Mouse (Mus musculus): ENCODE results near the gene Plcl1. TPM values are rescaled to one million over a fixed set of nuclear protein-coding genes. Genes with fewer than 3 reads are reported as not detected.

Gene Plcl1
- total RNA-seq, 2 experiments from 2014 or later, result 19.8 to 20.5 TPM

DNA sequence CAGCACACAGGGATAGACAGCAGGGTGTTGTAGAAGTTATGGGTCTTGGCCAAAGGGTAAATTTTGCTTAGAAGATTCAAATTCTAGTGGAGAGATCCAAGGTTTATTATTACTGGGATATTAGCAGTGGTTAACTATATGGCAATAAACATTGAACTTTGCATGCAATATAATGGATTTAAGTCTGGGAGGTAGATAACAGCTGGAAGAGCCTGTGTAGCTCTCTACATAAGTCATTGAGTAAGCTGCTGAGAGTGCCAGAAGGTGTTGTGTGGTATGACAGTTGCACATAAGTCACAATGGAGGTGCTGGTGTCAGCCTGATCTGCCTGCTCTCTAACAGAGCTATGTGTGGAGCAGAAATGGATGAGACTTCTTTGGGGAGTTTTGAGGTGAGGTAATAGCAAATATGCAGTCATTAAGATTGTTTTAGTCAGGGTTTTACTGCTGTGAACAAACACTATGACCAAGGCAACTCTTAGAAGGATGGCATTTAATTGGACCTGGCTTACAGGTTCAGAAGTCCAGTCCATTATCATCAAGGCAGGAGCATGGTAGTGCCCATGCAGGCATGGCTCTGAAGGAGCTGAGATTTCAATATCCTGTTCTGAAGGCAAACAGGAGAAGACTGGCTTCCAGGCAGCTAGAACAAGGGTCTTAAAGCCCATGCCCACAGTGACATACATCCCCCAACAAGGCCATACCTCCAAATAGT lies 364.5 kb downstream of the Plcl1 start:
- DNase-seq (ENCODE audit: low spot score in 2 of 2), result no peak

DNA sequence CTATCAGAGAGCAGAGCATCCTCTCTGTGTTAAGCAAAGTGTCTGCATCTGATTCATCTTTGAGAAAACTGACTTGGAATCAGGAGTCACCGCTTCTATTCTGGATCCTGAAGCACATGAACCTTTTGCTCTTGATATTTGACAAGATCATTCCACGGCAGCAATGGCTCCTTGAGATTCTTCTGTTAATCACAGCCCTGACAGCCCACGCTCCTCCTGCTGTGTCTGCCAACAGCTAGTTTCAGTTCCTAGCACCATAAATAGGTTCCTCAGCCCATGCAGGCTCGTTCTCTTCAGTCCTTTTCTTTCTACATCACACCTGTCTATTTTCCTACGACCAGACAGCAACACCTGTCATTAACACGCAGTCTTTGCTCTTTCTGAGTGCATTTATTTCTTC lies 387.1 kb downstream of the Plcl1 start:
- DNase-seq (ENCODE audit: low spot score in 2 of 2), result peak; percentile 35 to 51

Other genes with a start within 250 kb of the Plcl1 start
- gene Rftn2, start 179.1 kb upstream of the Plcl1 start, total RNA-seq (2021), result 10 to 100 TPM; 29.6 to 31.8 TPM
- 10 to 100 TPM; 10.6 TPM for gene Mars2, start 168.7 kb upstream of the Plcl1 start, total RNA-seq (2021)
- gene Boll, start 42.5 kb upstream of the Plcl1 start, total RNA-seq (2021), result under 1 TPM in 1 of 2 experiments, not detected in 1; 0.39 TPM

Measured in layer of hippocampus, postnatal 14 days (tissue).